Mouse (Mus musculus): ENCODE results near the gene Il4ra. TPM values are rescaled to one million over a fixed set of nuclear protein-coding genes. Genes with fewer than 3 reads are reported as not detected.

The Il4ra gene
- total and polyA plus RNA-seq, 2 experiments from 2014 or later, result 4.5 to 14.3 TPM

GRCm38 (mm10) chr7:125568888-125569287 is 17.0 kb downstream of the Il4ra start:
- Histone ChIP-seq H3K4me2 (ENCODE audit: low read depth, low read length) (no peak overlapping the region), H3K36me3 (ENCODE audit: insufficient read depth, low read length) (no peaks in the 10 kb centered on the region), H3K4me3 (ENCODE audit: low read length) (no peak overlapping the region), H3K27ac (no peak overlapping the region), H3K9me3 (ENCODE audit: low read length) (no peaks in the 10 kb centered on the region), H3K4me1 (ENCODE audit: insufficient read depth, low read length) (peaks cover 3% of the 10 kb centered on the region; the same call in 1 of the 2 replicates), H3K9ac (replicated peaks; ENCODE audit: low read length) (no peak overlapping the region), H3K27me3 (ENCODE audit: insufficient read depth, low read length) (no peaks in the 10 kb centered on the region)
- ATAC-seq (0 out of 2 replicates have a peak, but pooled peaks have one; percentile 36), DNase-seq (ENCODE audit: low spot score) (peak; percentile 53)
- WGBS, result 75% methylated on average over 8 of the region's 8 CpGs
- TF ChIP-seq CTCF (IDR thresholded peaks at IDR 0.05; ENCODE audit: low read depth), result no peak

- Histone ChIP-seq H3K9ac (replicated peaks; ENCODE audit: low read length) (no peak overlapping the region), H3K36me3 (ENCODE audit: insufficient read depth, low read length) (no peaks in the 10 kb centered on the region), H3K9me3 (ENCODE audit: low read length) (no peaks in the 10 kb centered on the region), H3K27me3 (ENCODE audit: insufficient read depth, low read length) (no peaks in the 10 kb centered on the region), H3K4me1 (ENCODE audit: insufficient read depth, low read length) (peaks cover 4% of the 10 kb centered on the region; the same call in 1 of the 2 replicates), H3K4me3 (ENCODE audit: low read length) (no peak overlapping the region), H3K27ac (no peak overlapping the region), H3K4me2 (ENCODE audit: low read depth, low read length) (no peak overlapping the region)
- no peak for TF ChIP-seq CTCF (IDR thresholded peaks at IDR 0.05; ENCODE audit: low read depth)
- 64% methylated on average over 19 of the region's 19 CpGs for WGBS
- ATAC-seq (0 out of 2 replicates have a peak, but pooled peaks have one; percentile 12), DNase-seq (ENCODE audit: low spot score) (peak; percentile 32)
Observed at GRCm38 (mm10) chr7:125571891-125572290, 20.0 kb downstream of the Il4ra start.

GRCm38 (mm10) chr7:125572737-125573136 is 20.8 kb downstream of the Il4ra start:
- no peak for TF ChIP-seq CTCF (IDR thresholded peaks at IDR 0.05; ENCODE audit: low read depth)
- no peak for ATAC-seq
- Histone ChIP-seq H3K27me3 (ENCODE audit: insufficient read depth, low read length) (no peaks in the 10 kb centered on the region), H3K27ac (no peak overlapping the region), H3K9ac (replicated peaks; ENCODE audit: low read length) (no peak overlapping the region), H3K4me2 (ENCODE audit: low read depth, low read length) (no peak overlapping the region), H3K36me3 (ENCODE audit: insufficient read depth, low read length) (no peaks in the 10 kb centered on the region), H3K4me1 (ENCODE audit: insufficient read depth, low read length) (peaks cover 12% of the 10 kb centered on the region; the same call in 1 of the 2 replicates), H3K9me3 (ENCODE audit: low read length) (no peaks in the 10 kb centered on the region), H3K4me3 (ENCODE audit: low read length) (no peak overlapping the region)
- DNase-seq (ENCODE audit: low spot score), result no peak
- WGBS, result 58% methylated on average over 6 of the region's 6 CpGs

GRCm38 (mm10) chr7:125573849-125574248 is 21.9 kb downstream of the Il4ra start:
- H3K4me3 ChIP-seq (ENCODE audit: low read length), result no peak overlapping the region
- no peak overlapping the region for H3K4me2 ChIP-seq (ENCODE audit: low read depth, low read length)
- H3K27me3 ChIP-seq (ENCODE audit: insufficient read depth, low read length), result no peaks in the 10 kb centered on the region
- H3K9ac ChIP-seq (replicated peaks; ENCODE audit: low read length), result no peak overlapping the region
- no peaks in the 10 kb centered on the region for H3K9me3 ChIP-seq (ENCODE audit: low read length)
- H3K36me3 ChIP-seq (ENCODE audit: insufficient read depth, low read length), result no peaks in the 10 kb centered on the region
- H3K27ac ChIP-seq, result no peak overlapping the region
- WGBS, result 87% methylated on average over 2 of the region's 2 CpGs
- TF ChIP-seq CTCF (IDR thresholded peaks at IDR 0.05; ENCODE audit: low read depth), result no peak
- DNase-seq (ENCODE audit: low spot score) (no peak), ATAC-seq (no peak)
- peaks cover 12% of the 10 kb centered on the region; the same call in 1 of the 2 replicates for H3K4me1 ChIP-seq (ENCODE audit: insufficient read depth, low read length)

- no peak for DNase-seq (ENCODE audit: low spot score)
- Histone ChIP-seq H3K4me1 (ENCODE audit: insufficient read depth, low read length) (peaks cover 12% of the 10 kb centered on the region; the same call in 1 of the 2 replicates), H3K9me3 (ENCODE audit: low read length) (no peaks in the 10 kb centered on the region), H3K27me3 (ENCODE audit: insufficient read depth, low read length) (no peaks in the 10 kb centered on the region), H3K4me3 (ENCODE audit: low read length) (no peak overlapping the region), H3K4me2 (ENCODE audit: low read depth, low read length) (no peak overlapping the region), H3K27ac (no peak overlapping the region), H3K36me3 (ENCODE audit: insufficient read depth, low read length) (no peaks in the 10 kb centered on the region), H3K9ac (replicated peaks; ENCODE audit: low read length) (no peak overlapping the region)
- WGBS, result 86% methylated on average over 3 of the region's 3 CpGs
- no peak for TF ChIP-seq CTCF (IDR thresholded peaks at IDR 0.05; ENCODE audit: low read depth)
- no peak for ATAC-seq
Observed at GRCm38 (mm10) chr7:125574832-125575231, 22.9 kb downstream of the Il4ra start.

GRCm38 (mm10) chr7:125575738-125576540 is 24.0 kb downstream of the Il4ra start:
- H3K9me3 ChIP-seq (ENCODE audit: low read length), result no peaks in the 10 kb centered on the region
- H3K4me1 ChIP-seq (ENCODE audit: insufficient read depth, low read length), result peaks cover 12% of the 10 kb centered on the region; the same call in 1 of the 2 replicates
- WGBS, result 86% methylated on average over 16 of the region's 16 CpGs
- no peaks in the 10 kb centered on the region for H3K27me3 ChIP-seq (ENCODE audit: insufficient read depth, low read length)
- H3K4me3 ChIP-seq (ENCODE audit: low read length), result no peak overlapping the region
- TF ChIP-seq CTCF (IDR thresholded peaks at IDR 0.05; ENCODE audit: low read depth), result no peak
- no peak overlapping the region for H3K27ac ChIP-seq
- no peak overlapping the region for H3K9ac ChIP-seq (replicated peaks; ENCODE audit: low read length)
- H3K36me3 ChIP-seq (ENCODE audit: insufficient read depth, low read length), result no peaks in the 10 kb centered on the region
- H3K4me2 ChIP-seq (ENCODE audit: low read depth, low read length), result no peak overlapping the region
- DNase-seq (ENCODE audit: low spot score) (no peak), ATAC-seq (no peak)

GRCm38 (mm10) chr7:125576982-125577381 is 25.1 kb downstream of the Il4ra start:
- Histone ChIP-seq H3K4me3 (ENCODE audit: low read length) (no peak overlapping the region), H3K27me3 (ENCODE audit: insufficient read depth, low read length) (no peaks in the 10 kb centered on the region), H3K9me3 (ENCODE audit: low read length) (no peaks in the 10 kb centered on the region), H3K4me1 (ENCODE audit: insufficient read depth, low read length) (peaks cover 12% of the 10 kb centered on the region; the same call in 1 of the 2 replicates), H3K4me2 (ENCODE audit: low read depth, low read length) (no peak overlapping the region), H3K27ac (0 out of 2 replicates have a peak overlapping the region, but pooled peaks have one; percentile 3), H3K36me3 (ENCODE audit: insufficient read depth, low read length) (no peaks in the 10 kb centered on the region), H3K9ac (replicated peaks; ENCODE audit: low read length) (no peak overlapping the region)
- ATAC-seq (peak; percentile 57), DNase-seq (ENCODE audit: low spot score) (peak; percentile 78)
- TF ChIP-seq CTCF (IDR thresholded peaks at IDR 0.05; ENCODE audit: low read depth), result no peak
- 52% methylated on average over 7 of the region's 7 CpGs for WGBS

Data from hindbrain, postnatal 0 days (tissue).